Comparison of ENCODE assay signal across 13 mouse cellular contexts in genomic region chr13:38593114-38593513, GRCm38 (mm10). TPM values are rescaled to one million over a fixed set of nuclear protein-coding genes. Genes with fewer than 3 reads are reported as not detected.
DNase-seq lines count a peak whose midpoint lies in the region; ATAC-seq and TF ChIP-seq lines count a peak whose summit lies in the region.
"Had no signal": no experiment of that assay in that cellular context is flagged by ENCODE, and none has a peak within 500 bp of the region (broad histone marks: within the 10 kb centered on the region; RNA-seq: fewer than 3 reads in every experiment).

No protein-coding gene starts in this region.

- peaks cover 6% of the 10 kb centered on the region for H3K4me1 ChIP-seq in heart, embryonic 16.5 days (ENCODE audit: control insufficient read depth, insufficient read depth, low read length)
- H3K4me1 ChIP-seq in lung, embryonic 14.5 days (ENCODE audit: insufficient read depth) = 0 out of 2 replicates have a peak, but pooled peaks cover 3% of the 10 kb centered on the region
- H3K4me1 ChIP-seq: hindbrain, embryonic 15.5 days; neural tube, embryonic 13.5 days had no signal

- peak; percentile 19 for DNase-seq in R1 (ENCODE audit: low read depth, low spot score)
- DNase-seq in embryo, embryonic 11 days = peak; percentile 23
- peak; percentile 60 for DNase-seq in lung, embryonic 14.5 days
- no peak for DNase-seq in ovary, postnatal 36 days (ENCODE audit: low spot score)
- no peak for DNase-seq in ovary, postnatal 14 days (ENCODE audit: low spot score)
- DNase-seq in MN1 (ENCODE audit: low spot score) = no peak
- DNase-seq: cerebellum, adult 8-10 months; spleen, adult 18-20 months had no signal

- peak overlapping the region; percentile 18; the same call in 1 of the 2 replicates for H3K4me2 ChIP-seq in heart, embryonic 16.5 days (ENCODE audit: low read depth, low read length)
- peak overlapping the region; percentile 13; the same call in 1 of the 2 replicates for H3K4me2 ChIP-seq in lung, embryonic 14.5 days
- H3K4me2 ChIP-seq: hindbrain, embryonic 15.5 days; lung, embryonic 15.5 days; neural tube, embryonic 13.5 days had no signal

- H3K27ac ChIP-seq in heart, embryonic 16.5 days (ENCODE audit: low read length) = peak overlapping the region; percentile 57
- no peak overlapping the region for H3K27ac ChIP-seq in lung, embryonic 14.5 days (ENCODE audit: low read depth)
- H3K27ac ChIP-seq: hindbrain, embryonic 15.5 days; left cerebral cortex, adult 2 months; lung, embryonic 15.5 days; neural tube, embryonic 13.5 days had no signal

- H3K9ac ChIP-seq in heart, embryonic 16.5 days (ENCODE audit: low read length) = no peak overlapping the region
- H3K9ac ChIP-seq in lung, embryonic 14.5 days = no peak overlapping the region
- H3K9ac ChIP-seq: hindbrain, embryonic 15.5 days; lung, embryonic 15.5 days; neural tube, embryonic 13.5 days had no signal

- no peaks in the 10 kb centered on the region for H3K36me3 ChIP-seq in heart, embryonic 16.5 days (ENCODE audit: control insufficient read depth, insufficient read depth)
- no peaks in the 10 kb centered on the region for H3K36me3 ChIP-seq in lung, embryonic 14.5 days (ENCODE audit: insufficient read depth)
- H3K36me3 ChIP-seq: hindbrain, embryonic 15.5 days; lung, embryonic 15.5 days; neural tube, embryonic 13.5 days had no signal

- peak; percentile 81 for ATAC-seq in heart, embryonic 16.5 days (replicated peaks; ENCODE audit: extremely low read depth, insufficient read depth, low FRiP score)
- no peak; the same call in 1 of the 2 replicates for ATAC-seq in lung, embryonic 14.5 days (ENCODE audit: insufficient read depth)

- no peak for TF ChIP-seq CTCF in lung, embryonic 14.5 days (IDR thresholded peaks at IDR 0.05; ENCODE audit: low read depth)

- no peaks in the 10 kb centered on the region for H3K9me3 ChIP-seq in heart, embryonic 16.5 days (replicated peaks; ENCODE audit: control insufficient read depth, low read length)
- H3K9me3 ChIP-seq in lung, embryonic 14.5 days (ENCODE audit: low read depth, low read length) = no peaks in the 10 kb centered on the region
- H3K9me3 ChIP-seq: hindbrain, embryonic 15.5 days; lung, embryonic 15.5 days; neural tube, embryonic 13.5 days had no signal

- 25% methylated on average over 6 of the region's 6 CpGs for WGBS in heart, embryonic 16.5 days
- WGBS in lung, embryonic 14.5 days = 25% methylated on average over 6 of the region's 6 CpGs

- no peaks in the 10 kb centered on the region for H3K27me3 ChIP-seq in heart, embryonic 16.5 days (ENCODE audit: control insufficient read depth, insufficient read depth, low read length)
- no peaks in the 10 kb centered on the region for H3K27me3 ChIP-seq in lung, embryonic 14.5 days (ENCODE audit: insufficient read depth, low read length)
- H3K27me3 ChIP-seq: hindbrain, embryonic 15.5 days; lung, embryonic 15.5 days; neural tube, embryonic 13.5 days had no signal

- H3K4me3 ChIP-seq in heart, embryonic 16.5 days (ENCODE audit: low read length) = no peak overlapping the region
- no peak overlapping the region for H3K4me3 ChIP-seq in lung, embryonic 14.5 days (ENCODE audit: low read depth, low read length)
- H3K4me3 ChIP-seq: hindbrain, embryonic 15.5 days; left cerebral cortex, adult 2 months; lung, embryonic 15.5 days; neural tube, embryonic 13.5 days had no signal

RNA-seq across cellular contexts. Expression of gene Bloc1s5, which starts 41.8 kb away (rescaled TPM):
- polyA plus RNA-seq in heart, embryonic 16.5 days (2015; fragmentation: Nextera tagmentation; extraction: Ambion mirVana) = 18.1 and 19.7 TPM in 2 replicates
- polyA plus RNA-seq in lung, embryonic 14.5 days (2014; fragmentation: Nextera tagmentation; extraction: Ambion mirVana) = 17.6 and 19.3 TPM in 2 replicates

Comparison
In these comparisons a context has a peak if more than half of its experiments do, and no peak if none do; other contexts are left out.
1. DNase-seq: peak in R1 (single experiment), embryo, embryonic 11 days (single experiment) and lung, embryonic 14.5 days (single experiment); none in ovary, postnatal 36 days (single experiment), ovary, postnatal 14 days (single experiment) and MN1 (single experiment).